In the genomic region with DNA sequence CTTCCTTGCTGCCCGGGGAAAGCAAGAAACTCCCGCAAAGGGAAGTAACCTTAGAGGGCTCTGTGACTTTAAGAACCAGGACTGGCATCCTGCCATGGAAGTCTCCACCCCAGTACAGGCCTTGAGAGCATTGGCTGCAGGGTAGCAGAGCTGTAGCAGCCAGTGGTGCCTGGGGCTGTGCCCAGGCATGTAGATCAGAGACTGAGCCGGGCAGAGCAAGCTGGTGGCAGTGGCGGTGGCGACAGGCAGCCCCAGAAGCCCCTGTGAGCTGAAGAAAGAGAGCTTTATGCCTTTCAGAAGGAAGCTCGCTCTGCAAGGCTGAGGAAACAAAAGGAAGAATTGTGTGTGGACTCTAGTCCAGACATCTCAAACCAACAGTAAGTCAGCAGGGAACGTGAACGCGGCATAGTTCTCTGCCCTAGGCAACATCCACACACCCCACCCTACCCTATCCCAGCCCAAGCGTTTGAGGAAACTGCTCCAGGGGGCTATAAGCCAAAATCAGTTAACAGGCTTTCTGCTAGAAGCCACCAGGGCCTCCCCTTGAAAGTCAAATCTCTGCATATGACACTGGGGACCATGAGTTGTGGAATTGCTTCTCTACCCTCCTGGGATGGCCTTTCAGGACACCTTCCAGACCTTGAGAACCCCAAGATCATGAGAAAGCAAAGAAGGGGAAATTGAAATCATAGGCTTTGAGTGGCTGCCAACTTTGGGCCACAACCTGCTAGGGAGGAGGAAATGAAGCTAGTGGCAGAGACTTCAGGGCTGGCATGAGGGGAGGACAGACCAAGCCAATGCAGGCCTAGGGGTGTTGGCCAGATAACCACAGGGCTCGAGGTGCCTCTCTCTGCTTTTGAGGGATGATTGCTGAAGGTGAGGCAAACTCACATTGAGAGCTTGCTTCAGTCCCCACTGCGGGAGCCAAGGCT, we compare ENCODE assay signal across 8 mouse cellular contexts. TPM values are rescaled to one million over a fixed set of nuclear protein-coding genes. Genes with fewer than 3 reads are reported as not detected.
DNase-seq lines count a peak whose midpoint lies in the region; ATAC-seq and TF ChIP-seq lines count a peak whose summit lies in the region.

A gene (plus strand): TSS at position 124 of the 932 bp plus-strand sequence.

- TF ChIP-seq CTCF in left cerebral cortex, adult 2 months (IDR thresholded peaks at IDR 0.05) = no peak

- peak; percentile 82 for DNase-seq in ZHBTc4 (ENCODE audit: low read depth, low spot score)
- DNase-seq in cerebellum, postnatal 25 days = peak; percentile 87 to 92
- peak; percentile 91 for DNase-seq in gastrocnemius, postnatal 14 days
- peak; percentile 66 for DNase-seq in induced T-regulatory cell, adult 2 months (ENCODE audit: low read depth)
- peak; percentile 74 to 83 for DNase-seq in left cerebral cortex, adult 2 months (ENCODE audit: extremely low spot score in 1 of 2, low spot score in 2 of 2)
- peak; percentile 81 for DNase-seq in right cerebral cortex, postnatal 4 days
- DNase-seq in urinary bladder, postnatal 4 days (ENCODE audit: low spot score in 2 of 2) = peak; percentile 80 to 87

- intact Hi-C loops in gastrocnemius, postnatal 14 days (cut with DNase I; ENCODE audit: low total_unique reads) = no loop called here
- intact Hi-C loops in left cerebral cortex, adult 2 months (cut with DNase I) = loop anchor here (2.0 to 5.0 kb wide), 2 partner anchors 54 to 58 kb away; no protein-coding TSS in a partner anchor

- peak within 1 kb of the TSS; percentile 48 for H3K4me3 ChIP-seq in left cerebral cortex, adult 2 months

- peak within 1 kb of the TSS; percentile 92 for H3K27ac ChIP-seq in left cerebral cortex, adult 2 months

- peak; percentile 72 for ATAC-seq in megakaryocyte, adult 5-6 weeks (ENCODE audit: poor library complexity, severe bottlenecking)

RNA-seq across cellular contexts. Expression of the gene that starts here (rescaled TPM):
- total RNA-seq in gastrocnemius, postnatal 14 days (2021) = 1 to 10 TPM; 5.9 to 6.5 TPM
- total RNA-seq in left cerebral cortex, adult 2 months (2021) = 10 to 100 TPM in 1 of 2 experiments, 1 to 10 TPM in 1; 9.4 to 10.2 TPM
- 21.3 and 25.9 TPM in 2 replicates for total RNA-seq in megakaryocyte, adult 5-6 weeks (2015)
- 33.3 and 35.6 TPM in 2 replicates for total RNA-seq in megakaryocyte, adult 5-6 weeks (2017)

Comparison
In these comparisons a context has a peak if more than half of its experiments do, and no peak if none do; other contexts are left out.
1. Peak in every context shown above with its lines: DNase-seq, ATAC-seq, H3K4me3 ChIP-seq and H3K27ac ChIP-seq.